In the genomic region with DNA sequence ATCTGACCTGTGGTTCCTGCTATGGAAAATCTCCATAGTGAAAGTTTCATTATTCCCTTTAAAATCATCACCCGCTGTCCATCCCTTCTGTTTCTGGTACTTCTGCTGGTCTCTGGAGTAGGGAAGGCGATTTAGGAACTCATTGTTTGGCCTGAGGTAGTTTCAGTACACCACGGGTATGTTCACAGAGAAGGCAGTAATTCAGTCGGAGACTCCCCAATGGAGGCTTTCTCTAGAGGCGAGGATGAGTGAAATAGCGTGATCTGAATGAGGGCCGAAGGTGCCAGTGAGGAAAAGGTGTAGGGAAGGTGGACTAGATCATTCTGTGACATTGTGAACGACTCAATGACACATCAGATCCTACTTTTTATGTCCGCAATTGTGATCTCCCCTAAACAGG, we compare ENCODE assay signal across 8 mouse cellular contexts. TPM values are rescaled to one million over a fixed set of nuclear protein-coding genes. Genes with fewer than 3 reads are reported as not detected.
DNase-seq lines count a peak whose midpoint lies in the region; ATAC-seq lines count a peak whose summit lies in the region.

No protein-coding gene starts in this region.

- H3K9me3 ChIP-seq in limb, embryonic 12.5 days, result no peaks in the 10 kb centered on the region
- no peaks in the 10 kb centered on the region for H3K9me3 ChIP-seq in stomach, embryonic 14.5 days (ENCODE audit: control insufficient read depth, low read depth, low read length)

- H3K4me3 ChIP-seq in limb, embryonic 12.5 days (replicated peaks), result peak overlapping the region; percentile 80
- peak overlapping the region; percentile 86 for H3K4me3 ChIP-seq in stomach, embryonic 14.5 days (ENCODE audit: low read depth, low read length)

- peak overlapping the region; percentile 69 for H3K27ac ChIP-seq in limb, embryonic 12.5 days
- peak overlapping the region; percentile 78 for H3K27ac ChIP-seq in stomach, embryonic 14.5 days (ENCODE audit: low read length)

- no peaks in the 10 kb centered on the region for H3K27me3 ChIP-seq in limb, embryonic 12.5 days
- H3K27me3 ChIP-seq in stomach, embryonic 14.5 days (ENCODE audit: control insufficient read depth, insufficient read depth, low read length), result no peaks in the 10 kb centered on the region

- H3K36me3 ChIP-seq in limb, embryonic 12.5 days, result peaks cover 70% of the 10 kb centered on the region
- H3K36me3 ChIP-seq in stomach, embryonic 14.5 days (ENCODE audit: control insufficient read depth, insufficient read depth, low read length), result peaks cover 41% of the 10 kb centered on the region

- H3K4me2 ChIP-seq in limb, embryonic 12.5 days, result peak overlapping the region; percentile 88
- peak overlapping the region; percentile 72 for H3K4me2 ChIP-seq in stomach, embryonic 14.5 days (replicated peaks; ENCODE audit: low read depth, low read length)

- no peak for ATAC-seq in CD4-positive, CD25-positive, alpha-beta regulatory T cell, adult 4 months
- no peak for ATAC-seq in limb, embryonic 12.5 days (ENCODE audit: insufficient number of reproducible peaks, insufficient read depth, low FRiP score, low TSS enrichment, low read depth)
- no peak for ATAC-seq in stomach, embryonic 14.5 days (ENCODE audit: insufficient number of reproducible peaks, insufficient read depth, low FRiP score, low read depth)
- ATAC-seq in megakaryocyte-erythroid progenitor cell, adult 5-6 weeks (replicated peaks; ENCODE audit: low FRiP score, low TSS enrichment, poor library complexity, severe bottlenecking), result no peak

- peaks cover 20% of the 10 kb centered on the region; the same call in 1 of the 2 replicates for H3K4me1 ChIP-seq in limb, embryonic 12.5 days (replicated peaks)
- H3K4me1 ChIP-seq in stomach, embryonic 14.5 days (ENCODE audit: control insufficient read depth, insufficient read depth, low read length), result peaks cover 5% of the 10 kb centered on the region; the same call in 1 of the 2 replicates

- 7% methylated on average over 9 of the region's 9 CpGs for WGBS in limb, embryonic 12.5 days
- WGBS in stomach, embryonic 14.5 days, result 7% methylated on average over 9 of the region's 9 CpGs

- peak; percentile 28 for DNase-seq in CD4-positive, CD25-positive, alpha-beta regulatory T cell, adult 2 months (ENCODE audit: low read depth, low spot score)
- DNase-seq in retina, postnatal 1 day, result peak; percentile 6
- DNase-seq in retina, embryonic 14.5 days (ENCODE audit: low spot score), result no peak
- DNase-seq in spleen, postnatal 4 days (ENCODE audit: low spot score in 2 of 2), result no peak

- peak overlapping the region; percentile 77 for H3K9ac ChIP-seq in limb, embryonic 12.5 days (replicated peaks)
- H3K9ac ChIP-seq in stomach, embryonic 14.5 days (replicated peaks; ENCODE audit: low read depth, low read length), result peak overlapping the region; percentile 77

RNA-seq across cellular contexts. Expression of a gene that starts 0.5 kb away (rescaled TPM):
- polyA plus RNA-seq in CD4-positive, CD25-positive, alpha-beta regulatory T cell, adult 4 months (2017; shearing (Covaris generic)), result 10 to 100 TPM; 30.3 to 67.9 TPM
- 37.9 and 39.7 TPM in 2 replicates for polyA plus RNA-seq in limb, embryonic 12.5 days (2016; fragmentation: Nextera tagmentation; extraction: Ambion mirVana)
- polyA plus RNA-seq in stomach, embryonic 14.5 days (2014; fragmentation: Nextera tagmentation; extraction: Ambion mirVana), result 27.2 and 27.6 TPM in 2 replicates
- total RNA-seq in megakaryocyte-erythroid progenitor cell, adult 5-6 weeks (2014; fragmentation: Nextera tagmentation), result 30.7 and 32.2 TPM in 2 replicates
- 15.8 and 18.8 TPM in 2 replicates for total RNA-seq in megakaryocyte-erythroid progenitor cell, adult 5-6 weeks (2017)

RNA-seq across cellular contexts. Expression of a gene that starts 12.5 kb away (rescaled TPM):
- polyA plus RNA-seq in CD4-positive, CD25-positive, alpha-beta regulatory T cell, adult 4 months (2017; shearing (Covaris generic)), result 100 to 1,000 TPM in 1 of 2 experiments, 10 to 100 TPM in 1; 81.7 to 126 TPM
- polyA plus RNA-seq in limb, embryonic 12.5 days (2016; fragmentation: Nextera tagmentation; extraction: Ambion mirVana), result 227 and 231 TPM in 2 replicates
- polyA plus RNA-seq in stomach, embryonic 14.5 days (2014; fragmentation: Nextera tagmentation; extraction: Ambion mirVana), result 41.5 and 45.3 TPM in 2 replicates
- total RNA-seq in megakaryocyte-erythroid progenitor cell, adult 5-6 weeks (2014; fragmentation: Nextera tagmentation), result 158 and 173 TPM in 2 replicates
- 205 and 206 TPM in 2 replicates for total RNA-seq in megakaryocyte-erythroid progenitor cell, adult 5-6 weeks (2017)

RNA-seq across cellular contexts. Expression of a gene that starts 12.7 kb away (rescaled TPM):
- polyA plus RNA-seq in CD4-positive, CD25-positive, alpha-beta regulatory T cell, adult 4 months (2017; shearing (Covaris generic)), result 100 to 1,000 TPM; 667 to 787 TPM
- polyA plus RNA-seq in limb, embryonic 12.5 days (2016; fragmentation: Nextera tagmentation; extraction: Ambion mirVana), result 472 and 476 TPM in 2 replicates
- 469 and 470 TPM in 2 replicates for polyA plus RNA-seq in stomach, embryonic 14.5 days (2014; fragmentation: Nextera tagmentation; extraction: Ambion mirVana)
- total RNA-seq in megakaryocyte-erythroid progenitor cell, adult 5-6 weeks (2014; fragmentation: Nextera tagmentation), result 1,323 and 1,614 TPM in 2 replicates
- total RNA-seq in megakaryocyte-erythroid progenitor cell, adult 5-6 weeks (2017), result 848 and 982 TPM in 2 replicates

RNA-seq across cellular contexts. Expression of a gene that starts 24.8 kb away (rescaled TPM):
- polyA plus RNA-seq in CD4-positive, CD25-positive, alpha-beta regulatory T cell, adult 4 months (2017; shearing (Covaris generic)), result 10 to 100 TPM; 18.7 to 24.9 TPM
- 34.6 and 34.9 TPM in 2 replicates for polyA plus RNA-seq in limb, embryonic 12.5 days (2016; fragmentation: Nextera tagmentation; extraction: Ambion mirVana)
- polyA plus RNA-seq in stomach, embryonic 14.5 days (2014; fragmentation: Nextera tagmentation; extraction: Ambion mirVana), result 16.8 and 18.2 TPM in 2 replicates
- 29.3 and 45.8 TPM in 2 replicates for total RNA-seq in megakaryocyte-erythroid progenitor cell, adult 5-6 weeks (2014; fragmentation: Nextera tagmentation)
- total RNA-seq in megakaryocyte-erythroid progenitor cell, adult 5-6 weeks (2017), result 14.5 and 23.6 TPM in 2 replicates

RNA-seq across cellular contexts. Expression of a gene that starts 25.0 kb away (rescaled TPM):
- 1 to 10 TPM; 5.1 to 9.2 TPM for polyA plus RNA-seq in CD4-positive, CD25-positive, alpha-beta regulatory T cell, adult 4 months (2017; shearing (Covaris generic))
- polyA plus RNA-seq in limb, embryonic 12.5 days (2016; fragmentation: Nextera tagmentation; extraction: Ambion mirVana), result 2.4 and 2.6 TPM in 2 replicates
- 1.0 and 2.0 TPM in 2 replicates for polyA plus RNA-seq in stomach, embryonic 14.5 days (2014; fragmentation: Nextera tagmentation; extraction: Ambion mirVana)
- total RNA-seq in megakaryocyte-erythroid progenitor cell, adult 5-6 weeks (2014; fragmentation: Nextera tagmentation), result 4.6 and 6.2 TPM in 2 replicates
- 0.75 and 4.3 TPM in 2 replicates for total RNA-seq in megakaryocyte-erythroid progenitor cell, adult 5-6 weeks (2017)

Comparison
In these comparisons a context has a peak if more than half of its experiments do, and no peak if none do; other contexts are left out.
1. DNase-seq: peak in CD4-positive, CD25-positive, alpha-beta regulatory T cell, adult 2 months (single experiment) and retina, postnatal 1 day (single experiment); none in retina, embryonic 14.5 days (single experiment) and spleen, postnatal 4 days (0 of 2).